Mouse (Mus musculus): ENCODE measurements around the gene Rpl10a. TPM values are rescaled to one million over a fixed set of nuclear protein-coding genes. Genes with fewer than 3 reads are reported as not detected.

The Rpl10a gene
- 336 and 366 TPM in 2 replicates for polyA plus RNA-seq (2015; fragmentation: Nextera tagmentation; extraction: Ambion mirVana)

- H3K27me3 ChIP-seq = no peaks in the 10 kb centered on the region
- H3K9me3 ChIP-seq = no peaks in the 10 kb centered on the region
- H3K36me3 ChIP-seq = peaks cover 52% of the 10 kb centered on the region
- H3K4me3 ChIP-seq = peak within 1 kb of the TSS; percentile 90
- H3K4me2 ChIP-seq = peak within 1 kb of the TSS; percentile 97
- H3K27ac ChIP-seq = peak within 1 kb of the TSS; percentile 96
- peak within 1 kb of the TSS; percentile 100 for H3K9ac ChIP-seq
- H3K4me1 ChIP-seq (replicated peaks) = peaks cover 35% of the 10 kb centered on the region
- under 1% methylated on average over 63 of the region's 67 CpGs for WGBS
- peak; percentile 90 for ATAC-seq (ENCODE audit: low FRiP score)
These were observed at the start of gene Rpl10a for GRCm38 (mm10) chr17:28328366-28328928. Gene Rpl10a (plus strand): TSS chr17:28328471.

- Histone ChIP-seq H3K4me2 (no peak overlapping the region), H3K36me3 (no peaks in the 10 kb centered on the region), H3K9me3 (no peaks in the 10 kb centered on the region), H3K4me1 (replicated peaks) (peaks cover 37% of the 10 kb centered on the region), H3K9ac (no peak overlapping the region), H3K27me3 (no peaks in the 10 kb centered on the region), H3K4me3 (no peak overlapping the region), H3K27ac (no peak overlapping the region)
- 53% methylated on average over 4 of the region's 4 CpGs for WGBS
- ATAC-seq (ENCODE audit: low FRiP score) = no peak
These were observed 49.0 kb upstream of the Rpl10a start for GRCm38 (mm10) chr17:28279236-28279635.

GRCm38 (mm10) chr17:28279780-28280422 lies 48.4 kb upstream of the Rpl10a start:
- Histone ChIP-seq H3K27ac (no peak overlapping the region), H3K4me1 (replicated peaks) (peaks cover 37% of the 10 kb centered on the region), H3K4me3 (no peak overlapping the region), H3K9me3 (no peaks in the 10 kb centered on the region), H3K36me3 (no peaks in the 10 kb centered on the region), H3K9ac (no peak overlapping the region), H3K4me2 (no peak overlapping the region), H3K27me3 (no peaks in the 10 kb centered on the region)
- ATAC-seq (ENCODE audit: low FRiP score) = no peak
- WGBS = 67% methylated on average over 15 of the region's 15 CpGs

- H3K9ac ChIP-seq = no peak overlapping the region
- peaks cover 42% of the 10 kb centered on the region for H3K4me1 ChIP-seq (replicated peaks)
- no peak overlapping the region; the same call in 1 of the 2 replicates for H3K27ac ChIP-seq
- 81% methylated on average over 7 of the region's 7 CpGs for WGBS
- no peaks in the 10 kb centered on the region for H3K27me3 ChIP-seq
- no peak for ATAC-seq (ENCODE audit: low FRiP score)
- no peak overlapping the region for H3K4me3 ChIP-seq
- no peaks in the 10 kb centered on the region for H3K9me3 ChIP-seq
- H3K36me3 ChIP-seq = no peaks in the 10 kb centered on the region
- H3K4me2 ChIP-seq = no peak overlapping the region
These were observed 47.9 kb upstream of the Rpl10a start for GRCm38 (mm10) chr17:28280423-28280800.

- Histone ChIP-seq H3K4me2 (no peak overlapping the region), H3K4me1 (replicated peaks) (peaks cover 47% of the 10 kb centered on the region), H3K36me3 (no peaks in the 10 kb centered on the region), H3K4me3 (no peak overlapping the region), H3K9me3 (no peaks in the 10 kb centered on the region), H3K9ac (no peak overlapping the region), H3K27ac (peak overlapping the region; percentile 30; the same call in 1 of the 2 replicates), H3K27me3 (no peaks in the 10 kb centered on the region)
- WGBS = 39% methylated on average over 5 of the region's 5 CpGs
- 0 out of 2 replicates have a peak, but pooled peaks have one; percentile 18 for ATAC-seq (ENCODE audit: low FRiP score)
These were observed 47.4 kb upstream of the Rpl10a start for GRCm38 (mm10) chr17:28280831-28281377.

GRCm38 (mm10) chr17:28281866-28282441 lies 46.3 kb upstream of the Rpl10a start:
- Histone ChIP-seq H3K4me3 (no peak overlapping the region), H3K36me3 (no peaks in the 10 kb centered on the region), H3K9me3 (no peaks in the 10 kb centered on the region), H3K4me1 (replicated peaks) (peaks cover 53% of the 10 kb centered on the region), H3K4me2 (no peak overlapping the region), H3K9ac (no peak overlapping the region), H3K27me3 (no peaks in the 10 kb centered on the region), H3K27ac (no peak overlapping the region)
- 91% methylated on average over 7 of the region's 7 CpGs for WGBS
- no peak for ATAC-seq (ENCODE audit: low FRiP score)

- 91% methylated on average over 10 of the region's 10 CpGs for WGBS
- no peaks in the 10 kb centered on the region for H3K27me3 ChIP-seq
- peaks cover 54% of the 10 kb centered on the region for H3K4me1 ChIP-seq (replicated peaks)
- H3K9me3 ChIP-seq = no peaks in the 10 kb centered on the region
- ATAC-seq (ENCODE audit: low FRiP score) = no peak
- H3K9ac ChIP-seq = no peak overlapping the region
- no peak overlapping the region for H3K27ac ChIP-seq
- H3K36me3 ChIP-seq = no peaks in the 10 kb centered on the region
- no peak overlapping the region for H3K4me2 ChIP-seq
- no peak overlapping the region for H3K4me3 ChIP-seq
These were observed 45.1 kb upstream of the Rpl10a start for GRCm38 (mm10) chr17:28283199-28283598.

GRCm38 (mm10) chr17:28286133-28286532 lies 42.1 kb upstream of the Rpl10a start:
- H3K9me3 ChIP-seq = no peaks in the 10 kb centered on the region
- 77% methylated on average over 10 of the region's 10 CpGs for WGBS
- H3K4me2 ChIP-seq = no peak overlapping the region
- H3K36me3 ChIP-seq = no peaks in the 10 kb centered on the region
- peaks cover 34% of the 10 kb centered on the region for H3K4me1 ChIP-seq (replicated peaks)
- H3K4me3 ChIP-seq = no peak overlapping the region
- H3K27me3 ChIP-seq = no peaks in the 10 kb centered on the region
- no peak for ATAC-seq (ENCODE audit: low FRiP score)
- peak overlapping the region; percentile 13; the same call in 1 of the 2 replicates for H3K9ac ChIP-seq
- H3K27ac ChIP-seq = no peak overlapping the region

GRCm38 (mm10) chr17:28286964-28287363 lies 41.3 kb upstream of the Rpl10a start:
- ATAC-seq (ENCODE audit: low FRiP score) = no peak
- H3K36me3 ChIP-seq = no peaks in the 10 kb centered on the region
- H3K4me2 ChIP-seq = no peak overlapping the region
- H3K4me3 ChIP-seq = no peak overlapping the region
- H3K27me3 ChIP-seq = no peaks in the 10 kb centered on the region
- 37% methylated on average over 5 of the region's 5 CpGs for WGBS
- H3K9ac ChIP-seq = no peak overlapping the region
- peaks cover 29% of the 10 kb centered on the region for H3K4me1 ChIP-seq (replicated peaks)
- H3K9me3 ChIP-seq = no peaks in the 10 kb centered on the region
- no peak overlapping the region for H3K27ac ChIP-seq

- Histone ChIP-seq H3K4me2 (no peak overlapping the region), H3K36me3 (no peaks in the 10 kb centered on the region)
These were observed 40.7 kb upstream of the Rpl10a start for GRCm38 (mm10) chr17:28287578-28287977.

GRCm38 (mm10) chr17:28287980-28288379 lies 40.3 kb upstream of the Rpl10a start:
- no peak overlapping the region for H3K4me2 ChIP-seq
- H3K4me1 ChIP-seq (replicated peaks) = peaks cover 29% of the 10 kb centered on the region
- no peak overlapping the region for H3K4me3 ChIP-seq
- H3K27ac ChIP-seq = peak overlapping the region; percentile 40; the same call in 1 of the 2 replicates
- H3K27me3 ChIP-seq = no peaks in the 10 kb centered on the region
- 77% methylated on average over 5 of the region's 5 CpGs for WGBS
- H3K9me3 ChIP-seq = no peaks in the 10 kb centered on the region
- ATAC-seq (ENCODE audit: low FRiP score) = no peak; the same call in 1 of the 2 replicates
- H3K9ac ChIP-seq = no peak overlapping the region
- H3K36me3 ChIP-seq = no peaks in the 10 kb centered on the region

More at GRCm38 (mm10) chr17:28287578-28287977, 40.7 kb upstream of the Rpl10a start:
- Histone ChIP-seq H3K9me3 (no peaks in the 10 kb centered on the region), H3K4me1 (replicated peaks) (peaks cover 29% of the 10 kb centered on the region), H3K27ac (peak overlapping the region; percentile 40; the same call in 1 of the 2 replicates), H3K4me3 (no peak overlapping the region), H3K9ac (no peak overlapping the region), H3K27me3 (no peaks in the 10 kb centered on the region)
- no peak for ATAC-seq (ENCODE audit: low FRiP score)
- WGBS = 70% methylated on average over 8 of the region's 8 CpGs

- ATAC-seq (ENCODE audit: low FRiP score) = no peak
- Histone ChIP-seq H3K36me3 (no peaks in the 10 kb centered on the region), H3K9me3 (no peaks in the 10 kb centered on the region), H3K27ac (no peak overlapping the region), H3K4me3 (no peak overlapping the region), H3K4me1 (replicated peaks) (peaks cover 37% of the 10 kb centered on the region), H3K4me2 (no peak overlapping the region), H3K27me3 (no peaks in the 10 kb centered on the region), H3K9ac (no peak overlapping the region)
- 77% methylated on average over 3 of the region's 3 CpGs for WGBS
These were observed 38.0 kb upstream of the Rpl10a start for GRCm38 (mm10) chr17:28290262-28290661.
